Mouse (Mus musculus) liver (tissue): Measurements from ENCODE around the gene Tdp1.

Experiments
- DNase-seq: peaks from one replicate; pipeline ENCODE4 v3.0.0-alpha.2; 2020; ENCODE audit warnings: mixed read lengths

Gene Tdp1

GRCm38 (mm10) chr12:100001246-100001645 lies 116.9 kb downstream of the Tdp1 start:
- no peak for DNase-seq

- DNase-seq = no peak
Measured at GRCm38 (mm10) chr12:100001910-100002309, 117.6 kb downstream of the Tdp1 start.

- DNase-seq = no peak
Measured at GRCm38 (mm10) chr12:100002914-100003587, 118.7 kb downstream of the Tdp1 start.
